Mouse (Mus musculus): ENCODE data around the gene Tex101.
"Not testable (repeated sequence)": the region's sequence is repeated elsewhere in the genome, so short reads cannot be mapped to it uniquely, and the experiment has no call there.

DNA sequence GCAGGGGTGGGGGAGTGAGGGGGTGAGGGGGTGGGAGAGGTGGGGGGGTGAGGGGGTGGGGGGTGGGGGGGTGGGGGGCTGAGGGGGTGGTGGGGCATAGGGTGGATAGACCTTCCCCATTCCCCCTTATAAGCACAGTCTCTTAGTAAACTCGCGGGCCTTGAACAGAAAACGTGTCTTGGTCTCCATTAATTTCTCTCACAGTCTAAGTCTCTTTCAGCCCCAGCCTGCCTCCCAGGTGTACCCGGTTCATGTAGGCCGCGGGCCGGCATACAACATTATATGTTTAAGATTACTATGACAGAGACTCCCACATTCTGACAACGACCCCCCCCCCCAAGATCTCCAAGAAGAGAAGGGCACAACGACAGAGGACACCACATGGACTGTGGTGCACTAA, 26.4 kb upstream of the Tex101 start:
- not testable (repeated sequence) for TF ChIP-seq ZNF384 (IDR thresholded peaks at IDR 0.05; ENCODE audit: low read depth, low read length); CHD2 (IDR thresholded peaks at IDR 0.05; ENCODE audit: low read depth, low read length); MAFK (IDR thresholded peaks at IDR 0.05; ENCODE audit: insufficient read depth, low read depth, low read length); ZC3H11A (IDR thresholded peaks at IDR 0.05; ENCODE audit: borderline replicate concordance, low read depth, low read length)
